Mouse (Mus musculus) kidney, embryonic 16.5 days (tissue): Measurements from ENCODE around the gene Slc6a16. TPM values are rescaled to one million over a fixed set of nuclear protein-coding genes. Genes with fewer than 3 reads are reported as not detected.

Source experiments
- ATAC-seq: fragments of 200-750 bp; cut with Nextera tagmentation; 2 replicates; pipeline ENCODE4 v1.8.0; 2017; ENCODE audit warnings: moderate TSS enrichment; ENCODE audit not compliant: low FRiP score, low TSS enrichment
- H3K27ac ChIP-seq: fragments of 300-500 bp; sonication (generic); 2 replicates; pipeline ENCODE4 v1.5.1; 2014; ENCODE audit warnings: low read length
- H3K27me3 ChIP-seq: fragments of 300-500 bp; sonication (generic); 2 replicates; pipeline ENCODE4 v1.6.1; 2014; ENCODE audit warnings: low read length, control low read depth, mixed read lengths; ENCODE audit not compliant: insufficient read depth
- H3K36me3 ChIP-seq: fragments of 300-500 bp; sonication (generic); 2 replicates; pipeline ENCODE4 v1.6.1; 2014; ENCODE audit warnings: low read length, control low read depth, mixed read lengths; ENCODE audit not compliant: insufficient read depth
- H3K4me1 ChIP-seq: fragments of 300-500 bp; sonication (generic); 2 replicates; pipeline ENCODE4 v1.6.1; 2014; ENCODE audit warnings: low read length, control low read depth, mixed read lengths; ENCODE audit not compliant: insufficient read depth
- H3K4me2 ChIP-seq: fragments of 300-500 bp; sonication (generic); replicated peaks from 2 replicates; pipeline ENCODE4 v1.6.1; 2014; ENCODE audit warnings: low read depth, low read length
- H3K4me3 ChIP-seq: fragments of 300-500 bp; sonication (generic); 2 replicates; pipeline ENCODE4 v1.5.1; 2014; ENCODE audit warnings: mild to moderate bottlenecking, low read length
- H3K9ac ChIP-seq: fragments of 300-500 bp; sonication (generic); replicated peaks from 2 replicates; pipeline ENCODE4 v1.6.1; 2014; ENCODE audit warnings: low read length
- H3K9me3 ChIP-seq: fragments of 300-500 bp; sonication (generic); 2 replicates; pipeline ENCODE4 v1.6.1; 2016; ENCODE audit warnings: low read length, control low read depth
- WGBS: fragments of 180-500 bp; shearing (Covaris S2); extraction: QIAGEN DNeasy Blood & Tissue Kit; methylation state at CpG from one replicate; pipeline ENCODE4 v1.1.7; 2014; 5-methylcytosine and 5-hydroxymethylcytosine counted together
- polyA plus RNA-seq: library from polyadenylated mRNA; unstranded; fragments of >200 nt; fragmentation: Nextera tagmentation; extraction: Ambion mirVana; gene quantifications from 2 replicates; pipeline ENCODE4 v1.2.1, GENCODE M21; 2015

The Slc6a16 gene
- polyA plus RNA-seq, 1 experiment from 2014 or later, result 0.30 TPM

DNA sequence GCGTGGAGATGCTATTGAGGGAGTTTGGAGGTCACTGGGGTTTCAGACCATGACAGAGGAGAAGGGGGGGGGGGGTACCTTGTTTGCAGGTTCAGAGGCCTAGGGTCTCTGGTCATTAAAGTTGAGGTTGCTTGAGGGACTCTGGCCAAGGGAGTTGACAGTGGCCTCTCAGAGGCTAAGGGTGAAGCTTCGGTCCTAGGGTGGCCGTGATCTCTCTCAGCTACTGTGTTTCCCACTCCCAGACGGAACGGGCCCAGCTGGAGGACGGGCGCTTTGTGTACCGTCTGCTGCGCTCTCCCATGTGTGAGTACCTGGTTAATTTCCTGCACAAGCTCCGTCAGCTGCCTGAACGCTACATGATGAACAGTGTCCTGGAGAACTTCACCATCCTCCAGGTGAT lies 8.9 kb upstream of the Slc6a16 start:
- ATAC-seq, result no peak
- H3K36me3 ChIP-seq, result peaks cover 48% of the 10 kb centered on the region
- H3K9ac ChIP-seq, result no peak overlapping the region
- no peak overlapping the region for H3K4me3 ChIP-seq
- H3K27ac ChIP-seq, result no peak overlapping the region
- WGBS, result 85% methylated on average over 11 of the region's 11 CpGs
- H3K4me2 ChIP-seq, result no peak overlapping the region
- no peaks in the 10 kb centered on the region for H3K9me3 ChIP-seq
- H3K4me1 ChIP-seq, result peaks cover 26% of the 10 kb centered on the region
- 0 out of 2 replicates have a peak, but pooled peaks cover 3% of the 10 kb centered on the region for H3K27me3 ChIP-seq

DNA sequence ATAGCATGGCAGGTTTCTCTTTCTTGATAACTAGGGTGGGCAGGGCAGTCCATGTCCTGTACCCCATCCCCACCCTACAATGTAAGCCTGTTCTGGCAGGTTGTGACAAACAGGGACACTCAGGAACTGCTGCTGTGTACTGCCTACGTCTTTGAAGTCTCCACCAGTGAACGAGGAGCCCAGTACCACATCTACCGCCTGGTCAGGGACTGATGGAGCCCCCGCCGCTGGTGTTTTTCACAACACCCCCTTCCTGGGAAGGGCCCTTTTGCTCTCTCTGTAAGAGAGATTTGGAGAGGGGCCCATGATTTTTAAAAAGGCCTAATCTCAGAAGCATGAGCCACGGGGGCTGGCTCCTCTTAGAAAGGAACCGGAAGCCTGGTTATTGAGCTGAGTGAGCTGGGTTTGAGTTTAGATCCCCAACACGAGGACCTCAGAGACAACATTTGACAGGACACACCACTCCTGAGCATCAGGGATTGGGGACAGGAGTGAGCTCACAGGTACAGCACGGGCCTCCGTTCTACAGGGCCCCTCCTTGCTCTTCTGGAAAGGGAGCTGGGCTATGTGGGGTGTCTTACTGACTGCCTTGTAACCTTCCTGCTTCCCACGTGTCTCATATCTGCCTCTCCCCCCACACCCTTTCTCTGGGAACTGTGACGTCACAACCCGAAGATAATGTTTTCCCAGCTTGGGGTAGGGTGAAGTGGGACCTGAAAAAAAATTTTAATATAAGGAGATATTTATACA lies 8.0 kb upstream of the Slc6a16 start:
- Histone ChIP-seq H3K9ac (no peak overlapping the region; the same call in 1 of the 2 replicates), H3K4me1 (peaks cover 26% of the 10 kb centered on the region), H3K9me3 (no peaks in the 10 kb centered on the region), H3K27ac (no peak overlapping the region), H3K36me3 (peaks cover 44% of the 10 kb centered on the region), H3K4me2 (no peak overlapping the region), H3K27me3 (0 out of 2 replicates have a peak, but pooled peaks cover 3% of the 10 kb centered on the region), H3K4me3 (no peak overlapping the region)
- 64% methylated on average over 13 of the region's 13 CpGs for WGBS
- no peak for ATAC-seq

GRCm38 (mm10) chr7:45233580-45234332 lies 7.1 kb upstream of the Slc6a16 start:
- Histone ChIP-seq H3K36me3 (peaks cover 36% of the 10 kb centered on the region), H3K9ac (peak overlapping the region; percentile 31; the same call in 1 of the 2 replicates), H3K4me1 (peaks cover 26% of the 10 kb centered on the region), H3K27ac (peak overlapping the region; percentile 33; the same call in 1 of the 2 replicates), H3K4me3 (no peak overlapping the region), H3K9me3 (no peaks in the 10 kb centered on the region), H3K27me3 (0 out of 2 replicates have a peak, but pooled peaks cover 3% of the 10 kb centered on the region), H3K4me2 (peak overlapping the region; percentile 49)
- WGBS, result 35% methylated on average over 20 of the region's 20 CpGs
- ATAC-seq, result no peak

DNA sequence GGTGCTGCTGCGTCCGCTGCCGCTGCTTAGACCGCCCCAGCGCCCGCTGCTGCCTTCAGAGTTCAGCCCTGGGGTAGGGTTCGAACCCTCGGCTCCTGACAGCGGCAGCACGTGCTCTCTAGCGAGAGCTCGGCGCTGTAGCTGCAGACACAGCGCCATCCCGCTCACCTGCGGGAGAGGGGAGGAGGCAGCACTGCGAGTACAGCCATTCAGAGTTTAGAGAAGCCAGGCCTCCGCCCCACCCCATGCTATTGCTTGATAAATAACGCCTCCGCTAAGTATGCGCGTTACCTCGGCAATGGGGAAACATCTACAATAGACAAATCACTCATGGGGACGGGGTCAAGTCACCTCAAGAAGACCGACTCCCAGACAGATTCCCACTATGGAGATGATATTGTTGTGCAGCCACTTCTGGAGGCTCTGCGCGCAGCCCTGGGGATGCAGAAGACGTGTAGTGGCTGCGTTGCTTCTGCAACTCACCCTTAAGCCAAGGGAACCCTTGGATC lies 6.5 kb upstream of the Slc6a16 start:
- H3K27me3 ChIP-seq, result 0 out of 2 replicates have a peak, but pooled peaks cover 3% of the 10 kb centered on the region
- ATAC-seq, result peak; percentile 17; the same call in 1 of the 2 replicates
- H3K9me3 ChIP-seq, result no peaks in the 10 kb centered on the region
- H3K4me3 ChIP-seq, result peak overlapping the region; percentile 31; the same call in 1 of the 2 replicates
- peak overlapping the region; percentile 31; the same call in 1 of the 2 replicates for H3K9ac ChIP-seq
- H3K4me2 ChIP-seq, result peak overlapping the region; percentile 49
- H3K4me1 ChIP-seq, result peaks cover 26% of the 10 kb centered on the region
- peaks cover 30% of the 10 kb centered on the region for H3K36me3 ChIP-seq
- WGBS, result 12% methylated on average over 28 of the region's 29 CpGs
- H3K27ac ChIP-seq, result peak overlapping the region; percentile 33; the same call in 1 of the 2 replicates

DNA sequence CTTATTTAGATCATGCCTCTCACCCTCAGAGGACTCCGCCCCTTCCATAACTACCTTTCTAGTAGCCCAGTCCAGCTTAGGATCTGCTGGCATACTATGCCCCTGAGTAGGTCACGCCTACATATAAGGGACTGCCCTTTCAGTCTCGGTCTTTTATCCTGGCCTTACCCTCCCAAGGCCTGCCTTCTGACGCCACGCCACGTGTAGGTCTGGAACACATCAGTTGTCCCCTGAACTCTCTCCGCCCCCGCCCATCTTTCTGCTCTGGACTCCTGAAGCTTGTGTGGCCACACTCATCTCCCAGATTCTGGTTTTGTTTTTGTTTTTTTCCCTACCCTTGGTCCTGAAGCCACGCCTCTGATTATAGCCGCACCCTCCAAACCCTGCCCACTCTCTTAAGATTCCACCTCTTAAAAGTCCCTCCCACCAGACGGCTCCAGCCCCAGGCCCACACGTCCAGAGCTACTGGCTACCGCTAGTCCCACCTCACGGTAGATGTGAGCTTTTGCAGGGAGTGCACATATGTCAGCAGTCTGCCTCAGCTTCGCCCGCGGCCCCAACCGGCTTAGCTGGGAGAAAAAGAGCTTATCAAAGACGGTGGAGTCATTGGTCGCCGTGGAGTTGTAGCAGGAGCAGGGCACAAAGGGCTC lies 5.8 kb upstream of the Slc6a16 start:
- 0 out of 2 replicates have a peak, but pooled peaks cover 3% of the 10 kb centered on the region for H3K27me3 ChIP-seq
- H3K4me3 ChIP-seq, result peak overlapping the region; percentile 31
- H3K4me1 ChIP-seq, result peaks cover 26% of the 10 kb centered on the region
- WGBS, result 6% methylated on average over 21 of the region's 21 CpGs
- no peak overlapping the region for H3K27ac ChIP-seq
- peak overlapping the region; percentile 49 for H3K4me2 ChIP-seq
- ATAC-seq, result peak; percentile 90
- peak overlapping the region; percentile 48 for H3K9ac ChIP-seq
- H3K9me3 ChIP-seq, result no peaks in the 10 kb centered on the region
- H3K36me3 ChIP-seq, result peaks cover 24% of the 10 kb centered on the region

- Histone ChIP-seq H3K4me1 (peaks cover 29% of the 10 kb centered on the region), H3K9me3 (no peaks in the 10 kb centered on the region), H3K4me3 (peak overlapping the region; percentile 31), H3K9ac (peak overlapping the region; percentile 48), H3K36me3 (peaks cover 24% of the 10 kb centered on the region), H3K27me3 (0 out of 2 replicates have a peak, but pooled peaks cover 3% of the 10 kb centered on the region), H3K4me2 (peak overlapping the region; percentile 49), H3K27ac (no peak overlapping the region)
- peak; percentile 13; the same call in 1 of the 2 replicates for ATAC-seq
- WGBS, result 33% methylated on average over 17 of the region's 17 CpGs
Observed at GRCm38 (mm10) chr7:45235656-45236180, 5.2 kb upstream of the Slc6a16 start.

DNA sequence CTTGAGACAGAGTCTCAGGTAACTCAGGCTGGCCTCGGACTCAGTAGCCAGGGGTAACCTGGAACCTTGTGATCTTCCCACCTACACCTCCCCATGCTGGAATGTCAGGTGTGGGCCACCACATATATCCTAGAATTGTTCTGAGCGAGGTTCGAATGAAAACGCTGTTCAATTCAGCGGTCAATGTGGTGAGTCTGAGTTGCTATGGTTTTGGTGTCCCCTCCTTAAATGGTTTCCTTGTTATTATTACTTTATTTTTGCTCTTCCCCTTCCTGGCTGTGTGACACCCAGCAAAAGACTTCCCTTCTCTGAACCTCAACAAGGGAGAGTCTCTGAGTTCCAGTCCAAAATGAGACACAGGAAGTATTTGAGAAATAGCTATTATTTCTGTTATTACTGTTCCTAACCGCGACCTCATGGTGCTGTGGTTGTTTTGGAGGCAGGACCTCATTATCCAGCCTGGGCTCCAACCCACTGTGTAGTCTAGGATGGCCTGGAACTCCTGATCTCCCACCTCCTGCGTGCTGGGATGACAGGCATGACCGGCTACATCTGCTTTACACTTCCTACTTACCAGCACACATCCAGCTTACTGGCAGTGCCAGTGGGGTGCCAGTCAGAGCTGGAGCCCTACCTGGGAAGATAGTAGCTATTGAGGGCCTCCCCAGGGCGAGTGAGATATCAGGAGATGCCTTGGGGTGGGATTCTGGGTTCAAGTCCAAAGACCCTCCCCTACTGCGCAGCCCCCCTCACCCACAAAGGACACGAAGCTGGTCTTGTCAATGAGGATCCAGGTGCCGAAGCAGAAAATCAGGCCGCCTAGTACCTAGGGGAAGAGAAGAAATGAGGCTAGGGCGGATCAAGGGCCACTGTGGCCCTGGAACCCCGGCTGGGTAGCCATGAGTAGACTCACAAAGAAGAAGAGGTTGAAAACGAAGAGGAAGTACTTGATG lies 2.9 kb upstream of the Slc6a16 start:
- WGBS, result 77% methylated on average over 17 of the region's 17 CpGs

GRCm38 (mm10) chr7:45238723-45239496 lies 2.0 kb upstream of the Slc6a16 start, which contains the start of gene Cd37:
Gene Cd37, minus strand, starts transcription at chr7:45239115.
- Histone ChIP-seq H3K27ac (no peak within 1 kb of the TSS), H3K27me3 (0 out of 2 replicates have a peak, but pooled peaks cover 3% of the 10 kb centered on the region), H3K9me3 (no peaks in the 10 kb centered on the region), H3K9ac (no peak within 1 kb of the TSS), H3K4me2 (no peak within 1 kb of the TSS), H3K4me3 (no peak within 1 kb of the TSS), H3K36me3 (no peaks in the 10 kb centered on the region), H3K4me1 (peaks cover 26% of the 10 kb centered on the region)
- no peak for ATAC-seq
- 39% methylated on average over 20 of the region's 20 CpGs for WGBS

More for the DNA sequence above, 2.9 kb upstream of the Slc6a16 start:
- no peak overlapping the region for H3K9ac ChIP-seq
- no peaks in the 10 kb centered on the region for H3K9me3 ChIP-seq
- H3K4me3 ChIP-seq, result no peak overlapping the region
- no peak overlapping the region for H3K4me2 ChIP-seq
- H3K36me3 ChIP-seq, result peaks cover 1% of the 10 kb centered on the region; the same call in 1 of the 2 replicates
- peaks cover 33% of the 10 kb centered on the region for H3K4me1 ChIP-seq
- no peak for ATAC-seq
- H3K27me3 ChIP-seq, result 0 out of 2 replicates have a peak, but pooled peaks cover 3% of the 10 kb centered on the region
- no peak overlapping the region for H3K27ac ChIP-seq
